Mouse (Mus musculus) liver (tissue): ENCODE measurements around the gene Adgrf5.
"Not testable (repeated sequence)": the region's sequence is repeated elsewhere in the genome, so short reads cannot be mapped to it uniquely, and the experiment has no call there.

Experiments used
- DNase-seq: peaks from one replicate; pipeline ENCODE4 v3.0.0-alpha.2; 2020; ENCODE audit warnings: mixed read lengths

The Adgrf5 gene

DNA sequence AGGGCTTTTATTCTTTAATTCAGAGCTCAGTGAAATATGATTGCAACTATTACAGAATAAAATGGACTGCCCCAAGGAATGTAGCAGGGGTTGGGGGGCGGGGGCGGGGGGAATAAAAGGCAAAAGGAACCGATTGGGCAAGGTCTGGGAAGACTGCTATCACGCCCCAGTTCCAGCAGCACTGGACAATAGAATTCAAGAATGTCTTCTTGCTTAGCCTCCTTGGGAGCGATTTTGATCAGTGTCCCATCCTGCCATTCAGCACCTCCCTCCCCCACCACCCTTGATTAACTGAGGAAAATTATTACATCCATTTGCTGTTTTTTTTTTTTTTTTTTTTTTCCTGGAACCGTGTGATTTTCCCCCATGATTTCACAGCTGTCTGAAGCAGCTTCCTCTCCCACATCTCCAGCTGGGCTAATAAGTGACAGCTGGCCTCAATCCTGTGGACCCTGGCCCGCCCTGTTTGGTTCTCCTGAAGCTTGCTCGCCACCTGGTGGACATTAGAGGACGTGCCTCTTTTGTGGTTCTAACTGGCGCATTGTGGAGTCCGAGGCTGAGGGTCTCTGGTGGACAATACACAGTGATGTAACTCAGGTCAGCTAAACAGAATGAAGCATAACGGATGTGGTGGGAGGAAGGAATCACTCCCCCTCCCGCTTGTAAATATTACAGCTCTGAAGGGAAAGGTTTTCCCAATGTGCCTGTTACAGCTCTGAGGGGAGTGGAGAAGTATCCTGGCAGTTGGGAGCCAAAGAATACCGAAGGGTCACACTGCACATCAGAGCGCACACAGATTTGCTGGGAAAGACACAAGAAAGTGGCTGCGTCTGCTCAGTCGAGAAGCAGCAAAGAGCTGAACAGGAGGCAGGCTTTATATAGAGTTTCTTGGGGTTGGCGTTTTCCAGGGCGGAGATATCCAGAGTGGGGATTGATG lies 100.3 kb downstream of the Adgrf5 start:
- peak; percentile 69 for DNase-seq

DNA sequence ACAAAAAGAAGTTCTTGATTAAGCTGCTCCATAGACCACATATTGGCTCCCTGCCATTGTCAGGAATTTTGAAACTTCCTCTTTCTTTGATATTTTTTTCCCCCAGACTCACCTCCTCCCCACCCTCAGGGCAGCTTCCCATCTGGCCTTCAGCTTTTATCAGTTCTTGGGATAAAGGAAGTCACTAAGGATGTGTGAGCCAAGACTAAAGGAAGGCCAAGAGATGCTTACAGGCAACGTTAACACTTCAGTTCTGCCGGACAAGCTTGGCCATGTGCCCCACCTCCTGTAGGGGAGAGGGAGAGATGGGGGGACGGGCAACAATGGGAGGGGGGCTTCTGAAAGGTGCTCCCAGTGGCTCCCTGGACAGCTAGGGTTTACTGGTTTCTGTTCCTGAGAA lies 109.8 kb downstream of the Adgrf5 start:
- DNase-seq: no peak

DNA sequence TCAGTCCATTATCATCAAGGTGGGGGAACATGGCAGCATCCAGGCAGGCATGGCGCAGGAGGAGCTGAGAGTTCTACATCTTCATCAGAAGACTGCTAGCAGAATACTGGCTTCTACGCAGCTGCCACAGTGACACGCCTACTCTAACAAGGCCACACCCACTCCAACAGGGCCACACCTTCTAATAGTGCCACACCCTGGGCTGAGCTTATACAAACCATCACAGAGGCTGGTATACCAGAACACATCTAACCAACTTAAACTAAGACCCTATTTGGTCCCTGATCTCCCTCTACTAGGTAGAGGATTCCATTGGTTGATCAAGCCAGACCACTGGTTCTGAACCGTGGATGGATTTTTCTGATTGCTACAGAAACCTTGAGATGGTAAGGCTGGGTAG lies 112.3 kb downstream of the Adgrf5 start:
- DNase-seq: peak; percentile 19

DNA sequence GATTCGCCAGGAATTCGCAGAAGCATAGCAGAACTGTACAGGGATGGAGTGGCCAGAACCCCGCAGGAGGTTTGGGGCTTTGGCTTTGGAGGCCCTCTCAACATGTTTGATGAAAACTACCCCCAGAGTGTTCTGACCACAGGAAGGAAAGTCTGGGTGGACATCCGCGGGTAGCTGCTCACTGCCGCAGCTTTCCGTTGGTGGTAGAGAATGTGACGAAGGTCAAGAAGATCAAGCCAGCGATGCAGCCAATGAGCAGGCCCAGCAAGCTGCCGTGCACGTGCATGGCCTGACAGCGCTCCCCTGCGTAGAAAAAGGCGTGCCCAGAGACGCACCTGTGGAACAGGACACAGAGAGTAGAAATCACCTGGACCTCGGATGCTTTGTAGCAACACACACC lies 114.5 kb downstream of the Adgrf5 start:
- DNase-seq: no peak

DNA sequence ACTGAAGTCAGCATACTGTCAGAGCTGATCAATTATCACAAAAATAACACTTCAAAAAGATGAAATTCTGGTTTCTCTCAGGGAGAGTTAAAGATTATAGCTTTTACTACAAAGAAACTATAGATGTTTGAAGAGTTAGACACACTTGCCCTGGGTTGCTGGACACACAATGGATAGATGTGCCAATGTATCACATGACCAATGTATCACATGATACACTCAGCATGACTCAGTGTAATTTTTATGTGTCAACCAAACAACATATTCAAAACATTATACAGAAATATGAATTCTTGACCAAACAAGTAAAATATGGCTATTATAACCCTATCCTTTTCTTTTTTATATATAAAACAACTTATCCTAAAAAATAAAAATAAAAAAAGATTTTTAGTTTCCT lies 117.4 kb downstream of the Adgrf5 start:
- DNase-seq: no peak

DNA sequence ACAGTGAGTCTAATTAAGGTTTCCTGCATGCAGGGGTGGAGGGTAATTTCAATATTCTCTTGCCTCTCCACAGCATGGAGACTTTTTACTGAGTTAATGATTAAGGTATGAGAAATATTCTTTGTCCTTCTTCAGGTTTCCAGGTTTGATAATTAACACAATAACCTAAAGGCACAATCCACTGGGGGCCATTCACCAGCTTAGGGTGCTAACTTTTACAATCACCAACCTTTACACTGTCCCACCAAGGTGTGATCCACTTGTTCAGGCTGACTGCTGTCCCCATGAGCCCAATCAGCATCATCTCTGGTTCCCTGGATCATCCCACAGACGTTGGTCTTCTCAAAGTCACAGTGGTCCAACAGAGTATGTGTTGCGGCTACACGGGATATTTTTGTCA lies 125.7 kb downstream of the Adgrf5 start:
- DNase-seq: no peak

DNA sequence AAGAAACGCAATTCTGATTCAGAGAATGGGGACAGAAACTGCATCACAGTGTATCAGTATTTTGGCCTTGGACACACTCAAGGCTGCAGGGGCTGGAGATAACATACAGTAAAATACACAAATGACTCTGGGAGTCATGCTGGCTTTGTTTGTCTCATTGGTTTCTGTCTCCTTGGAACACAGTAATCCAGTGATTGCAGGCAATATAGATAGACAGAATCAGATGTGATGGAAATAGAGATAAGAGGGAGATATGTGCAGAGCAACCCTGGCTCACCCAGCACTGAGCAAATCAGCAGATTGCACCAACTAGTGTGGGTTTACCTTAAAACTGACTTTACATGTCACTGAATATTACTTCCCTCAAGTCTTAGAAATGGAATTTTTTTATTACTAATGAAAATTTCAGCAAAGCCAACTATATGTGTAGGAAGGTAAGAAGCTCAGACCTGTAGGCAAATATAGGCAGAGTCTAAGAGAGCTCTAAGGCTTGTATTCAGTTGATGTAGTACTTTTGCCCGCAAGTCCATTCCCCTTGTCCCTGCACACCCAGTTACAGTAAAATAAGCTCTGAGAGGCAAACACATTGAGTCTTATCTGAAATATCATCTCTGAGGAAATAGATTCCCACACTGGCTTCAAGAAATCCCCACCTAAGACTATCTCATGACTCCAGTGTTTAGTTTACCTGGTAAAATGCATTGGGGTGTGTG lies 128.3 kb downstream of the Adgrf5 start:
- no peak for DNase-seq

DNA sequence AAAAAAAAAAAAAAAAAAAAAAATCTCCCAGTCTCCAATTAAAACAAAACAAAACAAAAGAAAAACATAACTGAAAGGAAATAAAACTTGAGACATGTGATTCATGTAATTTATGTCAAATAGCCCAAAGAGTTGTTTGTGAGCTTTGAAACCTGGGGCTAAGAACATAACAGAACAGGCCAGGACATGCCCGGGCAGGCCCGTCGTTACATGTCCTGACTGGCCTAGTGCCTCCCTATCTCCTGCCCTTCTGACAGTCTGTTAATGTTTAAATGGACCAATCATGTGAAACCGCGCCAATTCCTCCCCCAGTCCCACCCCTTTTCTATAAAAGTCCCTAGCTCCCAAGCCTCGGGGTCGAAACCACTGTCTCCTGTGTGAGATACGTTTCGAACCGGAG lies 130.1 kb downstream of the Adgrf5 start:
- not testable (repeated sequence) for DNase-seq

DNA sequence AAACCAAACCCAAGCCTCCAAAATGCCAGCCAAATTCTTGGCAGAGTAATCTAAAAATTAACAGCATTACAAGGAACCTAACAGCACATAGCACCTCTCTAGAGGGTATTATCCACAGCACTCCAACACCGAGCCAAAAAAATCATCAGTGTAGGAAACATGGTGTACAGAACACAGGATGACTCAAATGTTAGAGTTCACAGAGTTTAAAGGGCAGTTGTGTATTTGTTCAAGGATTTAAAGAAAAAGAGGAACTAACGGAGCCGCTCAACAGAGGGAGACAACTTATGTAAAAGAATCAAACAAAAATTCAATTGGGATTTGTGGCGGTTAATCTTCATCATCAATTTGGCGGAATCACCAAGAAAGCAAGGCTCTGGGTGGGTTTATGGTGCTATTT lies 135.3 kb downstream of the Adgrf5 start:
- DNase-seq: no peak

DNA sequence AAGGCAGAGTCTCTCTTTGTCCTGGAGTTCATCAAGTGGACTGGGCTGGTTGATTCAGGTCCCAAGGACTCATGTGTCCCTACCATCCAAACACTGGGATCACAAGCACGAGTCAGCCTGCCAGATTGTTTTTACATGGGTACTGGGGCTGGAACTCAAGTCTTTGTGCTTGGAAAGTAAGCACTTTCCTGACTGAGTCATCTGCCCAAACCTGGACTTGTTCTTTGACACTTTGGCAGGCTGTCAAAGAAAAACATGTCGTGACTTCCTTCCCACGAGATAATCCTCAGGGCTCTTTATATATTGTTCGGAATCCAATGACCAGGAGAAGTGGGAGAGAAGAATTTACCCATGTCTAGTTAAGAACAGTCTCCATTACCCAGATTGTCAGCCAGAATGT lies 137.3 kb downstream of the Adgrf5 start:
- DNase-seq: no peak

DNA sequence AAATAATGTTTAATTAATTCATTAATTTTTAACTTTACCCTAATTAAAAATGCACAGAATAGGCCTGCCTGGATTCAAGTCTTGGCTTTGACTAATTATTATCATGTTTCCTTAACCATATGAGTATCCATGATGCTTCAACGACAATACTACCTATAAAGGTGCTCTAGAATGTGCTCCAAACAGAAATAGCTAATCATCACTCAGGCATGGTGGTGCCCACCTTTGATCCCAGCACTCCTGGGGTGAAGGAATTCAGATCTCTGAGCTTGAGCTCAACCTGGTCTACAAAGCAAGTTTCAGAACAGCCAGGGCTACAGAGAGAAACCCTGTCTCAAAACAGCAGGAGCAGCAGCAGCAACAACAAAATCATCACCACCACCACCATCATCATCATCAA lies 140.3 kb downstream of the Adgrf5 start:
- DNase-seq: no peak

DNA sequence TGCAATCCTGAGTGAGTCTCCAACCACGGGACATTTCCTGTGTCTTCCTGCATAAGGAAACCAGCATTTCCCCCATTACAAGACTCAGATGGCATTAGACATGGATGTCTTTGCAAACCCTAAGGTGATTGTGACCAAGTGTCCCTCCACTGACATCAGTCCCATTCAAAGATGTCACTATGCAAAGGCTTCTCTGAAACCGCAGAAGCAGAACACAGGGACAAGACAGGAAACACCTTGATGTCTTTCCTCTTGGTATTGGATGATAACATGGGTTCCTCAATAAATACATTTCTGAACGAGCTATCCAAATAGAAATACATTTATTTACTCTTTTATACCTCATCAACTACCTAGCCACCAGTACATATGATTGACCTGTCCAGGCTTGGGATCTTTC lies 141.0 kb downstream of the Adgrf5 start:
- DNase-seq: no peak

DNA sequence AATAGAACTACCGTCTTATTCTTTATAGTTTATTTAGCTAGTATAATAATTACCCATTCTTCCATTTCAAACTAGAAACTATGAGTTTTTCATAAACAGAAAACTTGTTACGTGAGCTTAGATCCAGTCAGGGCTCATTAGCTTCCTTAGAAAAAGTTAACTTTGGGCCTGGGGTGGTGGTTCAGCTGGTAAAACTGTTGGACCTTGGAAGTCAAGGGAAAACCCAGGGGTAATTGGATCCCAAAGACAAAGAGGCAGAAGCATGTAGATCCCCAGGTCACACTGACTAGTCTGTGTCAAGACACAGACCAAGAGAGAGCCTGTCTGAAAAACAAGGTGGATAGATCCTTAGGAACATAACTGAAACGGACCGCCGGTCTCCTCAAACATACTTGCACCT lies 141.4 kb downstream of the Adgrf5 start:
- DNase-seq: no peak

DNA sequence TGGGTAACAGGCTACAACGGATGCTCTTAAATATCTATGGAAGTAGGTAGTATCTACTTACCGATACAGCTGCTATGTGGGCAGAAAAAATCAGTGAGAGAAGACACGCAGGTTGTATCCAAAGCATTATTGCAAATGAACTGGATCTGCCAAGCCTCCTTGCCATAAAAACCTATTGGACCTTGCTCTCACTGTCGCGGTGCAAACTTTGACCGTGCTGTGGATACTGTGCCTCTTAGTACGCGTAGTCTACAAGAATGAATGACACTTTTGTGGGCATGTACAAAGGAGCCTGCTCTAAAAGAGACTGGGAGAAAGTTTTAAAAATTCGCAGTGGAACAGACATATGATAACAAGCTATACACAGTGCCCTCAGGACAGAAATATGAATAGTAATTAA lies 142.3 kb downstream of the Adgrf5 start, which contains the start of gene Mep1a:
Gene Mep1a (minus strand): TSS at position 221 of the 400 bp plus-strand sequence.
- DNase-seq: no peak

DNA sequence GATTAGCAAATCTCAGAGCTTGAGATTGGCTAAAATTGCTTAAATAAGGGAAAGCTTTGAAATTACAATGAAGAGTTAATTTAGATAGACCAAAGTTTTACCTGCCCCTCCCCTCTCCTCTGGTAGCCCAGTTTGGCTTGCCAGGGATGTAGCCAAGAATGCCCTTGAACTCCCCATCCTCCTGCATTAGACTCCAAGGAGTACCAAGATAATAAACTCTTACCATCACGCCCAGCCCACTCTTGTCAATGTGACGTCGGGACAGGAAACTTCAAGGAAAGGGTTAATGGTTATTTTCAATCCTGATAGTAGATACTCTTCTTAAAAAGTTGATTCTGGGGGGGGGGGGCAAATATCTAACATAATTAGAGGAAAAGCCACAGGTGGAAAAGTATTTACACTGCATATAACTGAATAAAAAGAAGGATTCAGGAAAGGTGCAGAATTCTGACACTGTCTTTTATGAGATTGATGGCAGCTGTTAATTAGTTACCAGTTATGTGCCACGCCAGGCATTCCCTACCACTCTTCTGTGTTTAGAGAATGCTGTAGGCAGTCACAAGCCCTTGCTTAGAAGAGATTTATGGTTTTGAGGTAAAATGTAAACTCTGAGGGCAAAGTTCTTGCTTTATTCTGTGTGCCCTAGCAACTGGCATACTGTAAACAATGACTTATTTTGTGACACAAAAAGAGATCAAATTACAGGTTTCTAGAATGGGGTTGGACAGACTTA lies 143.8 kb downstream of the Adgrf5 start:
- DNase-seq: no peak

DNA sequence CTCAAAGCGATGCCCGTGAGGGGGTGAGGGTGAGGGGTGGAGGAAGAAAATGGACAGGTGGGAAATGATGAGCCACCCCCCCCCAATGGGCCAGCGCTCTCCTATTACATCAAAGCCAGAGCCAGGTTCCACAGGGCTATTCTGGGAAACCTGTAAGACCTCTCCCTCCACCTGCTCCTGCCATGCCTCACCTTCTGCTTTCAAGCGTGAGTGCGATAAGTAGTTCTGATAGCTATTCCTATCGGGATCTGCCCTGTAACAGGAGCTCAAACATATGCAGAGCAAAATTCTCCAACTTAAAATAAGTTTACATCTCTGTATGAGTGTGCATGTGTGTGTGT lies 144.3 kb downstream of the Adgrf5 start:
- no peak for DNase-seq
